Mouse (Mus musculus) right cerebral cortex, postnatal 4 days (tissue): Measurements from ENCODE around the gene Stpg3.

Source experiments
- DNase-seq: peaks from one replicate; pipeline ENCODE4 v3.0.0-alpha.2; 2022

Stpg3 gene

DNA sequence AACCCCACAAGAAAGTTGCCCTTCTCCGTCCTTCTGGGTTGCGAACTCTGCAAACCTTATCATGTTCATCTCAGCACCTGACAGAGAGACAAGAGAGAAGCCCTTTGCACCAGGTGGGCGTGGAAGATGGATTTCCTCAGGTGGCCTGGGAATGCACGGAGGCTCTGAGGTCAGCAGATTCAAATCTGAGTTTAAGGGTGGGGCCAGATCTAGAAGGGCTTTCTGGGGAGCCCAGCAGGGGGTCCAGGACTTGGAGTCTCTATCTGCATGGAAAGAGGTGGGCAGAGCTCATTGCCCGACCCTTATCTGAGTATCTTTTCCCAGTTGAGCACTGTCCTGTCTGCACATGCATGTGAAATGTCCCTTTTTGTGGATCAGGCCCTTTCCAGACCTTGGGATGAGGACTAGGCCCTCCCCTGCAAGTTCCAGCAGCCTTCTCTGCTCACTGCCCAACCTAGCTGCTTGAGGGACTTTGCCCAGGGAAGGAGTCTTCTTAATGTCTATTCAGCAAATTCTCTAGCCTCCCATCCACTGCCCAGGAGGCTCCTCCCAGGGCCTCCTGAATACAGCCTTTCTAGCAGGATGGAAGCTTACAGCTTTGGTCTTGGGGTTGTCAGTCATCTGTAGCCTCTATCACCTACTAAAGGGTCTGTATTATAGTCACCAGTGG, 20.2 kb upstream of the Stpg3 start:
- no peak for DNase-seq

DNA sequence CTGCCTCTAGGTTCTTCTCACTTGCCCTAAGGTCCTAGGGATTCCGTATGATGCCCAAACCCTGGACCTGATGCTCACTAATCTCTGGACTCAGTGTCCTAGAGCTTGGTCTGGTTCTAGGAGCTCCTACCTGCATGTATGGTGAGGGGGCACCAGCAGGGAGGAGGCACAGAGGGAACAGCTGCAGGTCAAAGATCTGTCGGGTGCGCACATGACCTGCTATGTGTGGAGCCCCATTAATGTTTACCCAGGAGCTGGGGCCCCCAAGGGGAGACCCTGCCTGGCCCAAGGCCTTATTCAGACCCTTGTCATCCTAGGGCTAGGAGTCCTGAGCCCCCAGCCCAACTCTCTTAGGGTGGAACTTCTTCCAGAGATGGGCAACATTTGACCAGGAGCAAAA, 19.6 kb upstream of the Stpg3 start, which contains the start of gene Slc34a3:
Slc34a3 (minus strand) TSS at position 315 of the 400 bp plus-strand sequence.
- DNase-seq: no peak

DNA sequence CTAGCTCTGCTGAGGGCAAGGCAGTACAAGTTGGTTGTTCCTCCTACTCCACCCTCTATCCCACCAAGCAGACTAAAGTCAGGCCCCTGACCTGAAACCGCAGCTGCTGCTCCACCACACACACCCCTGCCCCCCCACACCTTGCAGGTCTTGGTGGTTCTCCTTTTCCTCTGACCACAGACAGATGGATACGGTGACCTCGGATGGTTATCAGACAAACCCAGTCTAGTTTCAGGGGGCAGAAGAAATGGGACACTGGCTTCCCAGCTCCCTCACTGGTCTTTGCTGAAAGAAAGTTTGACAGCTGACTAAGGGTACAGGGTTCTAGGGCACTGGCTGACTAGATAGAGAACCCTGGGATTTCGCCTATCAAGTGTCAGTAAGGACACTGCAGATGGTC, 19.0 kb upstream of the Stpg3 start:
- DNase-seq: no peak

DNA sequence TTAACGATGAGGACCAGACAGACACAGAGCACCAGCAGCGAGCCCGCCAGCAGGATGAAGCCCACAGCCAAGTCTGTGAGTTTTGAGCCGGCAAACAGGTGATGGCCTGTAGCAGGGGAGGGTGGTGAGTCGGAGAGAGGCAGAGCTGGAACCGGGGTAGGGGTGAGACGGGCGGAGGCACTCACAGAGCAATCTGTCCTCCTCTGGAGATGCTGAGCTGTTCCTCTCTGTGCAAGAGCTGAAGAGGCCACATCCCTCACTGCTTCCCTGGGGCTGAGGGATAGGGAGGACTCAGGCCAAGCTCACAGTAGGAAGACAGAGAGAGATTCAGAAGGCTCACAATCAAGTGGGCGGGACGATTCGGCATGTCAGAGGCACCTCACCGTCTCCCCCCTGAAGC, 16.6 kb upstream of the Stpg3 start:
- DNase-seq: no peak

DNA sequence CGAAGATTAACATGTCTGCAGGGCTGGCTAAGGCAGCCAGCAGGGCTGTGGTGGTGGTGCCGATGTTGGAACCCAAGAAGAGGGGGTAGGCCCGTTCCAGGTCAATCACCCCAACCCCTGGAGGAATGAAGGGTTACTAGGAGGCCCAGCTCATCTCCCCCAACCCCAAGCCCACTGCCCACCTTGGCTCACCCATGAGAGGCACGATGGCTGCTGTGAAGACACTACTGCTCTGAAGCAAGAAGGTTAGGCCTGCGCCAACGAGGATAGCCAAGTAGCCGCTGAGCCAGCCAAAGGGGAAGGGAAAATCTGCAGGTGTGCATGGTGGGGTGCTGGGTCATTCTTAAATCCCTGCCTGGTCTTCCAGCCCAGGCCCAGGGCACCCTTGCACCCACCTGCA, 16.1 kb upstream of the Stpg3 start:
- no peak for DNase-seq

DNA sequence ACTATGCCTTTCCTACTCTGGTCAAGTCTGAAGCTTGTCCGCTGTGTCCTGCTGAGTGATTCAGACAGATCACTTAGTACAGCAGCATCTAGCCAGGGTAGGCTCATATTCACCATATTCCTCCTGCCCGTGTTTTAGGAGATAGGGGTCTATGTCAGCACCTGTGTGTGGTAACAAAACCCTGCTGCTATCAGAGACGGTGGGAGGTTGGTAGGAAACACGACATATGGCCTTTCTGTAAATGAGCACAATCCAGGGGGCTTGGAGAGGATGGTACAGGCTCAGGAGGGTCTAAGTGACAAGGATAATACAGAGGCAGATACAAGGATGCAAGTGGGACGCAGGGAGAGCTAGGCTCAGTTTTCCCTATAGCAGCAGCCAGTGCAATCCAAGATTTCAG, 15.1 kb upstream of the Stpg3 start:
- no peak for DNase-seq

DNA sequence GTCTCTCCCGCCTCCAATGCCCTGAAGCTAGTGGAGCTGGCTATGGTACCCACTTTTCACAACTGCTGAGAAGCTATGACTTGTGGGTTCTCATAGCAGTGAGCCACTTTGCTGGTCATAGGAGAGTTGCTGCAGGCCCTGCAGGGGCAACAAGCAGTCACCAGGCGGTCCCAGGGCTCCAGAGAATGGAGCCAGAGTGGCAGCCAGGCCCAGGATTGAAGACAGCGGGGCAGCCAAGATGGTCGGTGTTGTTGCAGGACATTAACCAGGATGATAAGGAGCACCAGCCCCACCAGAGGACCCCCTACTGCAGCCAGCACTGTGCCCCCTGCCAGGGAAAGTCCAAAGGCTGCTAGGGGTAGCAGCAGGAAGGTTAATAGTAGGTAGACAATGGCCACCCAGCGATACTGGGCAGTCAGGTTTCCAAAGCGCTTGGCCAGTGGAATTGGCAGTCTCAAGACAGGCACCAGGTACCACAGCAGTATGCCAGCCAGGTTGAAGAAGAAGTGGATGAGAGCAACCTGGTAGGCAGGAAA, 14.6 kb upstream of the Stpg3 start:
- DNase-seq: no peak

DNA sequence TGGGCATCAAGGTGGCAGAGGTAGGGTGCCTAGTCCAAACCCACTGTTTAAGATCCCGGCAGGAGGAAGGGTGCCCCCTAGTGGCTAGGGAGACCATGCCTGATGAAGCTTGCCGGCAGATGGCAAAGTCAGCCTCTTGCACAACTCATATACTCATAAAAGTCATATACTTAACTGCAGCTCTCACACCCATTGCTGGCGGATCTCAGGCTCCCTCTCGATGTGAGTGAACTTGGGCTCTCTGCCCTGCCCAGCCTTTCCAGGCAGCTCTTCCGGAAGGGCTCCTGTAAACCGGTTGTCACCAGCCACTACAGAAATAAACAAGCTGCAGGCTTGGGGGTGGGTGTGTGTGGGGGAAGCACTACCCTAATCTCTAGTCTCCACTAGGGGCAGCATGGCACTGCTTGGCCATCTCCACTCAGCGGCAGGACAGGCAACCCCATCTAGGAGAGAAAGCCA, 14.0 kb upstream of the Stpg3 start:
- DNase-seq: peak; percentile 76

DNA sequence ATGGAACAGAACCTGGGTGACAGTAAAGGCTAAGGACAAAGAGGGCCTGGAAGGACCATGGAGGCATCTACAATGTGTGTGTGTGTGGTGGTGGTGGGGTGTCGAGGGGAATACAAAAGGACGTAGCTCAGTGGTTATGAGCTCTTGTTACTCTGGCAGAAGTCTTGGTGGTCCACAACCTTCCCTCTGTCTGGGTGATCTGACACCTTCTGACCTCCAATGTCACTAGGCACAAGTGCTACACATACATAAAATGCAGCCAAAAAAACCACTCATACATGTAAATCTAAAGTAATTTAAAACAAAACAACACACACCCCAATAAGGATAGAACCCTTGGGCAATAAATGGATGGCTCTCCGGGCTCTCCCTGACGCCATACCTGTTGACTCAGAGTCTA, 13.0 kb upstream of the Stpg3 start:
- no peak for DNase-seq

DNA sequence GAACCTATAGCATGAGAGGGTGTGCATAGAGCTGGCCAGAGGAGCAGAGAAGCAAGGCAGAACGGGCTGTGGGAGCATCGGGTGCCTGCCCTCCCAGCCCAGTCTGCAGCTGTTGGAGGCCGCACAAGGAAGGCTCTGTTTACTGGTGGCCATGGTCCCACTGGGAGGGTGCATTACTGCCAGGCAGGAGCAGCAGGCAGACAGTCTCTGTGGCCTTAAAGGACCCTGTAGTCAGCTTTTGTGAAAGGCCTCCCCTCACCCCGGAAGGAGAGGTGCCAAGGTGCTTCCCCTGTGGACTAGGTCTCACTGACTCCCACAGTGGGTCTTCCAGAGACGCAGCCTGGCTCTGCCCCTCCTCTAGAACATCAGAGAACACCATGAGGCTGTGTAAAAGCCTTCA, 12.4 kb upstream of the Stpg3 start:
- no peak for DNase-seq

DNA sequence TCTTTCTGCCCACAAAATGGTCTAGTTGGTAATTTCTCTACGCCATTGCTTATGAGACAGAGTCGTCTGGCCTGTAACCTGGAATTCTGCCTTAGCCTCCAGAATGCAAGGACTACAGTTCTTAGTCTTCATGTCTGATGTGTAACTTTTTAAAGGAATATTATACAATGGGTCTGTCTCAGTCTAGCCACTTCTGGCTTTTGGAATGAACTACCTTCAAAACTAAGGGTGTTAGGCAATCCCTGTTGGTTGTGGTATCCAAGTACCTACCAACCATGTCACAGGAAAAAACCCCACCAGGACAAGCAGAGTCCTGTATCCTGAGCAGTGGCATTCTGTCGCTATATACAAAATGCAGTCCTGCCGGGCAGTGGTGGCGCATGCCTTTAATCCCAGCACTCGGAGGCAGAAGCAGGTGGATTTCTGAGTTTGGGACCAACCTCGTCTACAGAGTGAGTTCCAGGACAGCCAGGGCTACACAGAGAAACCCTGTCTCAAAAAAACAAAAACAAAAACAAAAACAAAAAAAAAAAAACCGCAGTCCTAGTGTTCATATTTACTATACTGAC, 11.5 kb upstream of the Stpg3 start:
- no peak for DNase-seq

DNA sequence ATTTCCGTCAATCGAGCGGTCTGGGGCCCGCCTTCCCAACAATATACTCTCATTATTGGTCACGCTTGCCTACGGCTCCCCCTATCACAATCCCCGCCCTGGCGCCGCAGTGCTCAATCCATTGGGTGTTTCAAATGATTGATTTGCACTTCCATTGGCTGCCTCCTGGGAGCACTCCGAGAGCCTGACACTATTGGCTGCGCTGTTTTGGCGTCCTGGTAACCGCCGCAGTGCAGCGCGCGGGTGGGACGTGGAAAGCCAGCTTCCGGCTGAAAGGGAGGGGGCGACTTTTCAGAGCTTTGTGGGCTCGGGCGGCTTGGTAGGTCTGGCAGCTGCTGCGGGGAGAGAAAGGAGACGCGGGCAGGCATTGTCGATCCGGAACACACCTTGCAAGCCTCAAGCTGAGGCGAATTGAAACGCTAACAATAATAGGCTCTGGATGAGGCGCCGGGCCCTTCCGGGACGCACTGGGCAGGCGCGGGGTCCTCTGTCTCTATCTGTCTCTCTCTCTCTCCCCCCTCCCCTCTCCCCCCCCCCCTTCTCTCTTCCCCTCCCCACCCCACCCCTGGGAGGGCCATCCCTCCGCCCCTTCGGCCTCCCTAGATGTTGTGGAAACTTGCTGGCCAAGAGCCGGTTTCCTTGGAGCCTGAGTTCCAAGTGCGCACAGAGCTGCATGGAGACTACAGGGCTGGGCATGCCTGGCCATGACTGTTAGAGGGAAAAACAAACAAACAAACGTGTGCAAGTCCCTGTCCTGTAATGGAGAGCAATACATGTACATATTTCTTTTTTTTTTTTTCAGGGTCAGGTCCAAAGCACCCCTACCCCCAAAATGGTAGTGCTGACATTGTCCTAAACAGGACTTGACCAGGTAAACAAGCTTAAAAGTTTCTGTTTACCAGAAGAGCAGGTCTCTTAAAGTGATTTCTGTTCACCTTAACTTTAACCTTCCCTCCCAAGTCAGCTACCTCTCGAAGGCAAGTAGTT, 10.6 kb upstream of the Stpg3 start:
- DNase-seq: peak; percentile 93

DNA sequence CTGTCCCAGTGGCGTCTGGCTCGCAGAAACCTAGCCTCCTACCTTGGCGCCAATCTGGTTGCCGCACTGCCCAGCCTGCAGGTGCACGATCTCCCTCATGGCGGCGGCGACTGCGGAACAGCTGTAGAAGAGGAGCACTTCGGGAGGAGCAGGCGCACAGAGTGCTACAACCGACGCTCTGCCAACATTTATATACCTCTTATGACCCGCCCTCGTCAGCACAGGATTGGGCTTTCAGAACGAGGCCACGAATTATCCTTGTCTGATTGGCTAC, 10.0 kb upstream of the Stpg3 start, which contains the start of gene Tubb4b:
Tubb4b (minus strand) TSS at position 211 of the 274 bp plus-strand sequence.
- no peak for DNase-seq

DNA sequence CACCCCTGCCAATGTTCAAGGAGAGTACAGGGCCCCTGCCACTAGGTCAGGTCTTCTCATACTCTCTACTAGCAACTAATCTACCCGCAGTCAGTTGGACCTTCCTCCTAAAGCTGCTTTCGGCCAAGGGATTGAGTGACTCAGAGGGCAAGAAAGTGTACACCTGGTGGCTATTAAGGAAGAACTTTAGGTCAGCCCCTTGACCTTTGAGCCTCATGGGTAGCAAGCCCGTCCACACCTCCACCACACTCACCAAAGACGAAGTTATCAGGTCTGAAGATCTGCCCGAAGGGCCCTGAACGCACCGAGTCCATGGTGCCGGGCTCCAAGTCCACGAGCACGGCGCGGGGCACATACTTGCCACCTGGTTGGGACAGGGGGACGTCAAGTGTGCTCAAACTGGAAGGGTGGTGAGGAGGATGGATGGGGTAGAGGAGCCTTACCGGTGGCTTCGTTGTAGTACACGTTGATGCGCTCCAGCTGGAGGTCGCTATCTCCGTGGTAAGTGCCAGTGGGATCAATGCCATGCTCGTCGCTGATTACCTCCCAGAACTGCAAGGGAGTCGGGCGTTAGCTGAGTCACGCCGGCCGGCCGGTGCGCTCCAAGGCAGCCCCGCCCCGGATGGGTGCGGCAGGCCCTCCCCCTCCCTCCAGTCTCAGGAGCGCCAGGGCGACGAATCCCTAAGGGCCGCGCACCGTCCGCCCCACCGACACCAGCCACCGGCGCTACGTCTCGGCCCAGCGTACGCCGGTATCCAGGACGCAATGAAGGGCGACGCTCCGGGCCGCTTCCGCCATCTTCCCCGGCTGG, 9.4 kb upstream of the Stpg3 start:
- peak; percentile 59 for DNase-seq

DNA sequence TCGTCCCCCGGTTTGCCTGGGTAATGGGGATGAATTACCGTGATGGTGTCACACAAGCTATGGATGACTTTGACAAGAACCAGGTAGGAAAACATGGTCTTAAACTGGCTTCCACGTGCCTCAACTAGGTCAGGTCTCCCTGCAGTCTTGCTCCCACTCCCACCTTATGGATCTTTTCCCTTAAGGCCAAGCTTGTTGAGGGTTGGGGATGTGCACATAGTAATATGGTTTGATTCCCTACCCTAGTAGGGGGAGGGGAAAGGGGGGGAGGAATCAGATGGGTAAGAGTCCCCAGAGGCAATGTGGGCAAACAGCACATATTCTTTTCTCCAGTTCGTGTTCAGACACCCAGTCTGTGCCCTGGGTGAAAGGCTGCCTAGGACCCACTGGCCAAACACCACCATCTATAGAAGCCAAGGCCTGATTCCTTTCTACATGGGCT, 6.9 kb upstream of the Stpg3 start:
- no peak for DNase-seq

DNA sequence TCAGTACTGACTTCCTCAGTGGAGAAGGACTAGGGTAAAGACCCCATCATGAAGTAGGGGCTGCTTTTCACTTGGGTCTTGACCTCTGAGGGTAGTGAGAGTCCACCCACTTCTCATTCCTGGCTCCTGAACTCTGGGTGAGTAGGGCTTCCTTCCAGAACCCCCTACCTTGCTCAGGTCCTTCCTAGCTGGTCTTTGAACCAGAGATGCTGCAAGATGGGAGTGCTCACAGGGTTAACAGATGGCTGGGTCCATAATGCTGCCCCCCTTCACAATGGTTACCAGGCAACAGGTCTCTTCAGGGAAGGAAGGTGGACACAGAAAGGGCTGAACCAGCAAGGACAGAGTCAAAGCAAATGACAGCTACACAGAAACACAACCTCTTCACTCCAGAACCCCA, 4.0 kb upstream of the Stpg3 start, which contains the start of gene Fam166a:
Fam166a (plus strand) TSS at position 301 of the 400 bp plus-strand sequence.
- DNase-seq: no peak

DNA sequence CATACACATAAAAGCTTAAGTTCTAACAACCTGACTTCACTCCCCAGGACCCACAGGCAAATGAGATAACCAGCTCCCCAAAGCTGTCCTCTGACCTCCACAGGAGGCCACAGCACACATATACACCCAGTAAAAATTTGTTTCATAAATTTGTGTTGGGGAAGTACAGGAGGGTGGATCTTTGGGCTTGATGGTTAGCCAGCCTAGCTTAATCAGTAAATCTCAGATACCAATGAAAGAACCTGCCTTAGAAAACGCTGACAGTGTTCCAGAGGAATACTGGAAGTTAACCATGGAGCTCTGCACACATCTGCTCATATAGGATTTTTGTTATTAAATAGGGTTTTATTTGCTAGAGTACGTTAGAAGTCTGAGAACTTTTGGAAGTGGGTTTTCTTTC, 3.2 kb upstream of the Stpg3 start:
- no peak for DNase-seq

DNA sequence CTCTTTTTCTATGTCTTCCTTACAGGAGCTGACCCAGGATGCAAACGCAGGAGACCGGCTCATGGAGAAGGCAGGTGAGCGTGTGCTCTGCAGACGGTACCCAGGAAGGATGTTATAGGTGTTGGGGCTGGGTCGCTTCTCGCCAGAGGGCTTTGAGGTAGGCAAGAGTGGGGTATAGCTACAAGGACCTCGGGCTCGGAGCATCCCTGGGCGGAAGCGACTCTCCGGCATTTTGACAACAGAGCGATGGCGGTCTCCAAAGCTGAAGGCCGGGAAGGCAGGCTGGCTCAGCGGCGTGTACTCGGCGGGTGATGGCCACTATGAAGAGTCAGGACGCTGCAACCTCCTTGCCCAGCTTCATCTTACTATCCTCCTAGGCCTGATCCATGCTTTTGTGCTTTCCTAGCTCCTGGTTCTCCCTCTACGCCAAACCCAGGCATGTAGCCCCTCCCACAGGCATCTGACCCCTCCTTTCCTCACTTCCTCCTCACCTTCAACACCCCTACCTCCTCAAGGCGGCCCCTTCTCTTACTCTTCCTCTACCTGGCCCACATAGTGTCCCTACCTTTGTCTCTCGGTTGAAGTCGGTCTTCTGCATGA, 1.1 kb downstream of the Stpg3 start:
- DNase-seq: no peak

DNA sequence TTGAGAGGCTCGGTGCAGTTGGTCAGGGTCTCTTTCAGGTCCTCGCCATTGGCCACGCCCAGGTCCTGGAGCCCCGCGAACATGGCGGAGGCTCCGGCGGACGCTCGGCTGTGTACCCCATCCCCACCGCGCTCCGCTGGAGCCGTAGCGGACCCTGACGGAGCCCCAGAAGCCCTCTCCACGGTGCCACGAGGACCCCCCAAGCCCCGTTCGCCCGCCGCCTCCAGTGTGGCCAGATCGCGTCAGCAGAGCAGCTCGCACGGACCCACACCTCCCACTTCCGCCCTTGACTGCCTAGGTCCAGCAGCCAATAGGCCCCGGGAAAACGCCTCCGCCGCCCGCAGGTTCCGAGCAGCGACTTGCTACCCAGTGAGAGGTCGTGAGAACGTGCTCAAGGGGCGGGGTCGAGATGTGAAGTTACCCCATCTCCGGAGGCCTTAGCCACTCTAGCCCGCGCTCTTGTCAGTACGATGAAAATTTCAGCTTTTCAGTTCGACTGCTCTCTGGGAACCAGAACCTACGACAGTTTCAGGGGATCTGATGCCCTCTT, 3.2 kb downstream of the Stpg3 start, which contains the start of gene Nelfb:
Nelfb (minus strand) TSS at position 369 of the 550 bp plus-strand sequence.
- DNase-seq: peak; percentile 82

DNA sequence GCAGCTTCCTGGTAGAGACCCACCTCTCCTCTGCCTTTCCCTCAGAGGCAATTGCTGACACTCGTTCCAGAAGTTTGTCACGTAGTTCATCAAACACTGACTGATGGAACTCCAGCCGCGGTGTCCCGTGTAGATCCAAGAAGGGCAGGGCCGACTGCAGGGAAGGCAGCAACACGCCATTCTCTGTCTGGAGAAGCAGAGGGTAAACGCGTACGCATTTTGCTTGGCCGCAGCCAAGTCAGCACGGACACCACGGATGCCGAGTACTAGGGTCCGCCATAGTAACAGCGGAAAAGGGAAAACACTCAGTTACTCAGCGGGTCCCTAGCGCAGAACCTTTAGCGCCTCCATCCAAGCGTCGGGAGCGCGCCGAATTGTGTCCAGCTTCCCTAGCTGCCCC, 3.8 kb downstream of the Stpg3 start:
- DNase-seq: no peak

DNA sequence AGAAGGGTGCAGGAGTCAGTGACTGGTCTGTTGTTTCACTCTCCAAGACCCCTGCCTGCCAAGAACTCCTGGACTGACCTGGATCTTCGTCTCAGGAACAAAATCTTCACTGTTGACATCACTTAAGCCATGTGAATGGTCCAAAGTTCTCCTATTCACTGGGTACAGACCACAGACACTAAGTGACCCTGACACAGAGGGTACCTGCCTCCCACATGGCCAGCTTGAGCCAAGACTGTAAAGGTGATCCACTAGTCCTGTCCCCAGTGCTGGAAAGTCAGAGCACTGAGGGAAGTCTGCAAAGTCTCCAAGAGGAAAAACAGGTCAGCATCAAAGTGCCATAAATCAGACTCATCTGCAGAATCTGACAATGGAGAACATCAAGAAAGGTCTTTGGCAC, 6.8 kb downstream of the Stpg3 start:
- no peak for DNase-seq
